Mouse (Mus musculus) right cerebral cortex, postnatal 10 days (tissue): ENCODE data around the gene Ncoa5.
A peak's percentile ranks its signal among the peaks of the same experiment; 100 is the strongest.

ENCODE experiments used
- DNase-seq, 2 experiments: peaks; one replicate each; pipeline ENCODE4 v3.0.0; 2021; ENCODE audit warnings: low spot score in 2 of 2

The Ncoa5 gene

DNA sequence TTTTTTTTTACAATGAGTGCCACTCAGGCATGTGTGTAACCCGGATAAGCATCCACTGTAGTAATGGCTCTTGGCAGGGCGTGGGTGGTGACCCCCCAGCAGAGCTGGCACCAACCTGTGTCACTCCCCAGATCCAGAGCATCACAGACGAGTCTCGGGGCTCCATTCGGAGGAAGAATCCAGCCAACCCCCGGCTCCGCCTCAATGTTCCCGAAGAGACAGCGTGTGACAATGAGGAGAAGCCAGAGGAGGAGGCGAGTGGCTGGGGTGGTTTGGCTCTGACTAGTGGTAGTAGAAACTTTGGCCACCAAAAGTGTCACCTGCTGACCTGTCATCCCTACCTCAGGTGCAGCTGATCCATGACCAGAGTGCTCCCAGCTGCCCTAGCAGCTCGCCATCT lies 38.7 kb downstream of the Ncoa5 start:
- no peak for DNase-seq

DNA sequence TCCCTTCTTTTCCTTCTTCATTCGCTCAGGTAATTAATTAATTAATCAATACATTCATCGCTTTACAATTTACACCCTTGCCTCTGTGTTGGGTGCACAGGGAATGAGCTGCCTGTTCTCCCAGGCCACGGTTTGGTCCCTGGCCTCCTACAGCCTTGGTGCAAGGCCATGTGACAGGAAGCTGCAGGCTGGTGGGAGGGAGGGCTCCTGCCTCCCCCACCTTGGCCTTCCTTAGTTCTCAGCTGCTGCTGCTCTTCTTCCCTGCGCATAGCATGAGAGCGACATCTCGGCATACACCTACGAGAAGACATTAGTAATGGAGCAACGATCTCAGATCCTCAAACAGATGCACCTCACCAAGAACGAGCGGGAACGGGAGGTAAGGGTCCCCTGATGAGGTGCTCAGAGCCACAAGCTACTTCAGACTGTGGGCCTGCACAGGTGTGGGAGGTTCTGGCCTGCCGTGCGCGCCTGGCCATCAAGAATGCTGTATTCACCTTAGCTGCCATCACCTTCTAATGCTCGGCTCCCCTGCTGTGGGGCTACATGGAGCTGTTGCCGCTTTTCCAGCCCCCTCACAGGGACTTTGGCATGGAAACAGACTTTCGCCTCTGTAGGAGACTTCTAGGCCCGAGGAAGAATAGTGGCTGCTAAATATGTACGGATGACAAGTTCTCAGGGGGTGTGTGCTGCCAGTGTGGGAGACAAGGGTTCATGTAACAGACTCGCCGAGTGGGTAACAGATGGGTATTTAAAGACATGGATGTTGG lies 39.8 kb downstream of the Ncoa5 start:
- DNase-seq, result peak in 1 of 2 experiments; percentile 67

DNA sequence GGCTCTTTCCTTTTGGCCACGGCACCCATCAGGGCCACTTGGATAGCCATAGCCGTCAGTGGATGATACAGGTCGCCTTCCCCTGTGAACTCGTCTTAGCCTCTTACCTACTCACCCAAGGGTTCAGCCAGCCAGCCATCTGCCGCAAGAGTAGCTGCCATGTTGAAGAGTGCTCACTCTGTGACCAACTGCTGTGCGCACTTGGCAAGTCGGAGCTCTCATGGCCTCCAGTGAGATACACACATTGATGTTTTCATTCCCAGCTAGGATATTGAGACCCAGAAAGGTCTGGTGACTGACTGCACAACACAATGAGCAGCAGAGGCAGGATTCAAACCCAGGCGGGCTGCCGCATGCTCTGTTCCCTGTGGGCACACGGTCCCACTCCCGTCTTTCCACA lies 40.5 kb downstream of the Ncoa5 start:
- DNase-seq, result no peak

- DNase-seq, result no peak
These were observed 42.9 kb downstream of the Ncoa5 start for GRCm38 (mm10) chr2:164991808-164992207.

DNA sequence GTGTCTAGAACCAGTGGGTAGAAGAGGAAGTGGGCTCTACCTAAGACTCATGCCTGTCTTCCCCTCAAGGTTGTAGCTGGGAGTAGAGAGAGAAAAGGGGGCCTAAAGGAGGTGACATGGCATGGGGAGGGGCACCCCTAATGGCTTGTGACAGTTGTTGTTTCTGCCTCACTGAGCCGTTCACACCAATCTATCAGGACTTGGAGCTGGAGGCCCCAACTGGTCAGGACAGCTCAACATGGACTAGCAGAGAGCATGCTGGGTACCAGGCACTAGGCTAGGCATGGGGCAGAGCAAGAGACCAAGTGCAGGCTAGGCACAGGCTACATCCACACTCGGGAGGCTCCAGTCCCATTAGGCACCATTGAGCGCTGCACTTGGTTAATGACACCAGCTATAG lies 43.6 kb downstream of the Ncoa5 start:
- no peak for DNase-seq

DNA sequence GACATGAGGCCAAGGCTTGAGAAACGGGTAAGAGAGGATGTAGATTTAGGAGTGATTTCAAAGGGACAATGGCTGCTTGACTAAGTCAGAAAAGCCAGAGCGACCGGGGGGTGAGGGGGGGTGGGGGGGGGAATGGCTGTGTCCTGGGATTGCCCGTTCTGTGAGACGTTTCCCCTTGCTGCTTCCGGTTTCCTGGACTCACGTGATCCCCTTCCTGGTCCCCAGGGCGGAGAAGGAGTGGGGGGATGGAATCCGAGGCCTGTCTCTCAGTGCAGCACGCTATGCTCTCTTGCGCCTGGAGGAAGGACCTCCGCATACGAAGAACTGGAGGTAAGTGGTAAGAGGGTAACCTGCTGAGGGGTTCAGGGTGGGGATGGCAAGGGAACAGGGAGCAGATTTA lies 45.9 kb downstream of the Ncoa5 start:
- no peak for DNase-seq

- no peak for DNase-seq
These were observed 48.2 kb downstream of the Ncoa5 start for GRCm38 (mm10) chr2:164986371-164987027.

DNA sequence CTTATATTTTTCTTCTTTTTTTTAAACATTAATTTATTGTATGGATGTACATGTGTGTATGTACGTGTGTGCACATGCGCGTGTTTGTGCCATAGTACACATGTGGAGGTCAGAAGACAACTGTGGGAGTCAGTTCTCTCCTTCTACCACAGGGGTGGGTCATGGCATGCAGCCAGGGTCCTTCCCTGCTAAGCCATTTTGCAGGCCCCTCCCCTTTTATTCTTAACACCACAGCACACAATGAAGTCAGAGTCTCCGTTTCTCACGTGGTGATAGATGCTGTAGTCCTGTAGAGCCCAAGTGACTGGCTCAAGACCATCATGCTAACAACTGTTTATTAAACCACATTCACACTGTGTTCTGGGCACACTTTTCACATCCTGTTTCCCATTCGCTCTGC lies 48.7 kb downstream of the Ncoa5 start:
- DNase-seq, result no peak

- DNase-seq, result no peak
These were observed 54.9 kb downstream of the Ncoa5 start for GRCm38 (mm10) chr2:164979749-164980148.

DNA sequence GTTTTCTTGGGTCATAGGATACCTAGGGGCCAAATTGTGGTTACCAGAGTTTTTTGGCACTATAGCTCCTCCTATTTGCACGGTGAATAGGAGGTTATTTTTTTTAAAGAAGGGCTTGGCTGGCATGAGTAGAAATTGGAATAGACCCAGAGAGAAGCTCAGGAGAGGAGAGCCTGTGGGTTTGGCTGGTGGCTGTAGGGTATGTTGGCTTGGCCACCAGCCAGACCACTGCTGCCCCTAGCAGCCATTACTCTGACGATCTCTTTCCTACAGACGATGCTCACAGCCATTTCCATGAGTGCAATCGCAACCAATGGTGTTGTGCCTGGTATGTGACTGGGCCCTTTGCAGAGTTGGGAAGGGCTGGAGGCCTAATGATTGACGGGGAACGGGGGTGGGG lies 59.1 kb downstream of the Ncoa5 start:
- DNase-seq, result no peak

DNA sequence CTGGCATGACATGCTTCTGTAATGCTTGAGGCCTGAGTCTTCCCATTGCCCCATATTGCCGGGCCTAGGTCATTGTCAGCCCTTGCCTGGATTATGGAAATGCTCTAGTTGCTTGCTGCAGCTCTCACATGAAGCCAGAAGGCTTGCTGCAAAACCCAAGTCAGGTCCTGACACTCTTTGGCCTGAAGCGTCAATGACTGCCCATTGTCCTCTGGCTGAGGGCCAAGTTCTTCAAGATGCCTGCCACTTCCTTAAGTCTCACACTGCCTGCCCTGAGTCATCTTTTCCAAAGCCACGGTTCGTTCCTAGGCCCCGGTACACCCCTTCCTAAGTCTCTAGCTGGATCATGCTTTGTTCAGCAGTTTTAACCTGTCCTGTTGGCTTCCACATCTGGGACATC lies 62.0 kb downstream of the Ncoa5 start:
- DNase-seq, result no peak

DNA sequence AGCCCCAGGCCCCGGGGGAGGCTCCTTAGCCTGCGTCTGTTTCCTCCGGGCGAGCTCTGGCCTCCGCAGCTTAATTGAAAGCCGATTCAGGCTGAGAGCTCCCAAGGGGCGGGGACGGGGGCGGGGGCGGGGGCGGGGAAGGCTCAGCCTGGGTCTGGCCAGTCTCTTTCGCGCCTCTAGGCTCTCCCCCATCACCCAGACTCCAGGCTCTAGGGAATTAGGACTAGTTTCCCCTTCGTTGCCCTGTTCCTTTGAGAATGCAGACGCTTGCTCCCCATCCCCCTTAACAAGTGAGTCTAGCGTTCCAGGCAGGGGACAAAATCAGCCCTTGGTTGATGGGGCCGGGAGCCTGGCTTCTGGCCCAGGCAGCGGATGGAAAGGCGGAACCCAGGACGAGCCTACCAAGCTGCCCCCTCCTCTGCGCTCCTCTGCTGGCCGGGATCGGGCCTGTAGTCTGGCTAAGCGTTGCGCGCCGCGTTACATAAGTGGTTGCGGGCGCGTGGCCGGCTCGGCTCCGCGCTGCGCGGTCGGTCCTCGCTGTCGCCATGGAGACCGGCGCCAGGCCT lies 64.0 kb downstream of the Ncoa5 start:
- peak; percentile 76 to 79 for DNase-seq

- peak; percentile 72 to 74 for DNase-seq
These were observed 65.3 kb downstream of the Ncoa5 start for GRCm38 (mm10) chr2:164969348-164969781.

- peak; percentile 62 to 71 for DNase-seq
These were observed 66.2 kb downstream of the Ncoa5 start for GRCm38 (mm10) chr2:164968451-164968851.

DNA sequence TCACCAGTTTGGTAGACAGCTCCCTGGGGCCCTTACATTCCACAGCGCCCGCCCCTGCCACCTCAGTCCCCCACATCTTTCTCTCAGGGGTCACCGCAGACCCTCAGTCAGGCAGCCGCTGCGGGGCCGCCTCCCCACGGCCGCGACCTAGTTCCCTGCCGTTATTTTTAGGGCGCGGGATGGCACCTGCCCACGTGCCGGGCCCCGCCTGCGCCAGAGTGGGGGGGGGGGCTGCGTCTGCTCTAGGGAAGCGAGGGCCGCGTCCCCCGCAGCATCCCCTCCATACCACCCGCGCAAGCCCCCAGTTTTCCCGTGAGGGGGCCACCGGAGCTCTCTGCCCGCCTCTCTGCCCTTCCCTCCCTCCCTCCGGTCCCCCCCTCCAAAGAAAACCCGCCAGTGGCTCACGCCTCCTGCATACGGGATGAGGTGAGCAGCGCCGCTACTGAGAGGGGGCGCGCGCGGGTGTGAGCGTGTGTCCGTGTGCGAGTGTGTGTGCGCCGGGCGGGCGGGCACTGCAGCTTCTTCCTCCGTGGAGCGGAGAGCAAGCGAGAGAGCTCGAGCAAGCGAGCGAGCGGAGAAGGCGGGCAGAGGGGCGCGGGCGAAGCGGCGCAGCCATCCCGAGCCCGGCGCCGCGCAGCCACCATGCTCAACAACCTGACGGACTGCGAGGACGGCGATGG lies 66.8 kb downstream of the Ncoa5 start:
- peak; percentile 89 for DNase-seq

GRCm38 (mm10) chr2:164967193-164967592 lies 67.5 kb downstream of the Ncoa5 start:
- no peak for DNase-seq

GRCm38 (mm10) chr2:164966381-164966780 lies 68.3 kb downstream of the Ncoa5 start:
- no peak for DNase-seq

DNA sequence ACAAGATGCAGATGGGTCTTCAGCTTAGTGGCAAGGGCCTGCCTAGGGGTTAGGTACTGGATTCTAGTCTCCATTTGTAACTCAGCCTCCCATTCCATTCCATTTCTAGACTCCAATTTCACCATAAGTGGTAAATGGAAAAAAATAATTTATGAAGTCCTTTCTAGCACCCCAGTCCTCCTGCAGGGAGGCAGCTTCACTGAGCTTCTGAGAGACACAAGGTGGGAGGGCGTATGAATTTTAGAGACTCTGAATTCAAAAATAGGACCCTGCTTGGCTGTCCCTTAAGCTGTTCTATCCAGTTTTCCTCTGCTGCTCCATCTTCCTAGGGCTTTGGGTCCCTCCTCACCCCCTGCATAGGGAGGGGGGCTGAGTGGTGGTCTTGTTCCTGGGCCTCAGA lies 69.7 kb downstream of the Ncoa5 start:
- no peak for DNase-seq

DNA sequence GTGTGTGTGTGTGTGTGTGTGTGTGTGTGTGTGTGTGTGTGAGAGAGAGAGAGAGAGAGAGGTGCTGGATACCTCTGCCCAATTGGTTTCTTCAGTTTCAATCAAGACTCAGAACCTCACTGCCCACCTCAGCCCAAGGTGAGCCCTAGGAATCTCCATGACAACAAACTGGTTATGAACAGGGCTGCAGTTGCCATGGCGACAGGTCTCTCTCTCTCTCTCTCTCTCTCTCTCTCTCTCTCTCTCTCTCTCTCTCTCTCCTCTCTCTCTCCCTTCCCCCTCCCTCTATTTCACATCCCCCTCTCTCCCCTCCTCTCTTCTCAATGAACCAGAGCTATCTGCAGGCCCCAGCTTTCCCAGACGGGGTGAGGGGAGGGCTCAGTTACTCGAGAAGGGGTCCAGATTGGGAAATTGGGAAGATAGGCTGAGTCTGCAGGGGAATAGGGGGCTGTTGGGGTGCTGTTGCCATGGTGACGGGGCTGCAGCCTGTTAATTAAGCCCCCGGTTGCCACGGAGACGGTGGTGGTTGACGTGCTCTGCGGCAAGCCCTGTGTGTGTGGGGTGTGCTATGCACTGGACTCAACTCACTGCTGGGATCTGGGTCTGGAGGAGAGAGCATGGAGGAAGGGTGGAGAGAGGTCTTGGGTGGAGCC lies 70.3 kb downstream of the Ncoa5 start:
- DNase-seq, result peak; percentile 87 to 92

DNA sequence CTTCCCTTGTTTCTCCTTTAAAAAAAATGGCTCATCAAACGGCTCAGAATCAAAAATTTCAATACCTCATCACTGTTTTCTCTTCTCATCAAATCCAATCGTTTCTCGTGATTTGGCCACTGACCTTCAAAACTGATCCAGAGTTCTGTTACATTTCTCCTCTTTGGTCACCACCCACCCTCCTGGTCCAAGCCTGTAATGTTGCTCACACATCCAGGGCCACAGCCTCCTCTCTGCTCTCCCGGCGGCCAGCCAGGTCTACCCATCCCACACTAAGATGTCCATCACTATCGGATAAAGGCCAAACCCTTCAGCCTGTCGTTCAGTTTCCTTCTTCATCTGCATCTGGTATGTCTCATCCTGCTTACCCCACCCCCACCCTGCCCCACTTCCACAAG lies 72.5 kb downstream of the Ncoa5 start:
- DNase-seq, result no peak

DNA sequence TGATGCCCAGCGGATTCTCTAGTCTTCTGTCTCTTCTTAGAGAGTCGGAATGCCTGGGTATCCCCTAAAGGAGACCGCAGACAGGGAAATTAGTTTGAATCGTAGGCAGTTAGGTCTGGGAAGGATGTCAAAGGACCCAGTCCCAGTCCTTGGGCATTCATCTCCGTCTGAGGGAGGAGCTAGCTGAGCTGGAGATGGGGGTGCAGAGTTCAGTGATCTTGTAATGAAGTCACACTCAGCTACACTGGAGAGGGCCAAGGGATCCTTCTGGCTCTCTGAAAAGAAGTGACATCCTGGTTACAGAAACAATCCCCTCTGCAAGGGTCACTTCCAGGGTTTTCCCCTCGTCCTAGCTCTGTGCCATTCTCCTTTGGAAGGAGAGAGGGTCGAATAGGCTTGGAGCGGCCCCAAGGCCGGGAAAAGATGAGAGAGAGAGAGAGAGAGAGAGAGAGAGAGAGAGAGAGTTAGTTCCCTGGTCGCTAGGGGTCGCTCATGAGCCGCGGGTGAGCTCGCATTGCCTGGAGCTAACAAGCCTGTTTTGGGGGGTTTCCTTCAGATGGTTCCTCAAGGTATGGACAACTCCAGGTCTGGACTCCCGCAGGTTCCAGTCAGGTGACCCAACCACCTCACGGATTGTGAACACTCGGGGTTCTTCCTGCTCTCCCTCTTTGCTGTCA lies 73.0 kb downstream of the Ncoa5 start:
- DNase-seq, result peak; percentile 75 to 87
